Mouse (Mus musculus) thymus, postnatal 25 days (tissue): ENCODE results near the gene Tbca.
A peak's percentile ranks its signal among the peaks of the same experiment; 100 is the strongest.

Experiments
- DNase-seq: peaks from one replicate; pipeline ENCODE4 v3.0.0; 2022

Tbca gene

GRCm38 (mm10) chr13:94788771-94789649 is at the start of gene Tbca:
Gene Tbca (plus strand): TSS chr13:94788910.
- peak; percentile 90 for DNase-seq

- DNase-seq: no peak
These were observed 43.5 kb upstream of the Tbca start for GRCm38 (mm10) chr13:94745176-94745575.

- DNase-seq: no peak
These were observed 22.9 kb upstream of the Tbca start for GRCm38 (mm10) chr13:94765852-94766251.

GRCm38 (mm10) chr13:94768460-94769154 is 20.1 kb upstream of the Tbca start:
- no peak for DNase-seq

- DNase-seq: no peak
These were observed 19.6 kb upstream of the Tbca start for GRCm38 (mm10) chr13:94769155-94769470.

GRCm38 (mm10) chr13:94786866-94787265 is 1.8 kb upstream of the Tbca start:
- DNase-seq: no peak

GRCm38 (mm10) chr13:94794689-94795088 is 6.0 kb downstream of the Tbca start:
- DNase-seq: no peak

- no peak for DNase-seq
These were observed 14.9 kb downstream of the Tbca start for GRCm38 (mm10) chr13:94803480-94804057.

- DNase-seq: no peak
These were observed 17.8 kb downstream of the Tbca start for GRCm38 (mm10) chr13:94806315-94807179.

- no peak for DNase-seq
These were observed 19.9 kb downstream of the Tbca start for GRCm38 (mm10) chr13:94808596-94808995.

GRCm38 (mm10) chr13:94809724-94810123 is 21.0 kb downstream of the Tbca start:
- no peak for DNase-seq

- no peak for DNase-seq
These were observed 22.7 kb downstream of the Tbca start for GRCm38 (mm10) chr13:94811451-94811850.

GRCm38 (mm10) chr13:94813770-94814169 is 25.1 kb downstream of the Tbca start:
- no peak for DNase-seq

GRCm38 (mm10) chr13:94820516-94820915 is 31.8 kb downstream of the Tbca start:
- DNase-seq: no peak

GRCm38 (mm10) chr13:94820956-94821355 is 32.2 kb downstream of the Tbca start:
- no peak for DNase-seq

GRCm38 (mm10) chr13:94826389-94826788 is 37.7 kb downstream of the Tbca start:
- no peak for DNase-seq

- no peak for DNase-seq
These were observed 38.3 kb downstream of the Tbca start for GRCm38 (mm10) chr13:94826986-94827385.

GRCm38 (mm10) chr13:94827847-94828246 is 39.1 kb downstream of the Tbca start:
- no peak for DNase-seq

- DNase-seq: no peak
These were observed 49.5 kb downstream of the Tbca start for GRCm38 (mm10) chr13:94838047-94838720.

GRCm38 (mm10) chr13:94838756-94839337 is 50.1 kb downstream of the Tbca start:
- DNase-seq: no peak

GRCm38 (mm10) chr13:94843236-94843635 is 54.5 kb downstream of the Tbca start:
- DNase-seq: no peak

GRCm38 (mm10) chr13:94847870-94848269 is 59.2 kb downstream of the Tbca start:
- no peak for DNase-seq
